ENCODE assay signal across 18 mouse cellular contexts in the genomic region with DNA sequence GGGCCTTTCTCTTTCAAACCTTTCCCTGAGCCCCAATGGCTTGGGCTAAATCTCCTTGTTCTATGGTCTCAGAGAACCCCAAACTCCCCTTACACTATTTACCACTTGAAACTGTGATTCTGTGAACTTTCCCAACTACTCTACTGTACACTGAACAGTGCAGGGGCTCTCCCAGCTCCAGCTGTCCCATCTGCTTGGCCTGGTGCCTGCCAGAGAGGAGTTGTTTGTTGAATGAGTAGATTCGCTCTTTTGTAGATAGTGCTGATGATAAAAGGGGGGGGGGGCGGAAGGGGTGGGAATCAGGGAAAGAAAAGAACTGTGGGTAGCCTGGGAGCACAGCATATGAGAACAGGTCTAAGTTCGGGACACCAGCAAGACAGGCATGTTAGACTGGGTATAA.
"Had no signal": no experiment of that assay in that cellular context is flagged by ENCODE, and none has a peak within 500 bp of the region (broad histone marks: within the 10 kb centered on the region; RNA-seq: fewer than 3 reads in every experiment).

No protein-coding gene starts in this region.

- H3K27me3 ChIP-seq: heart, embryonic 12.5 days; hindbrain, embryonic 12.5 days; intestine, embryonic 15.5 days; limb, embryonic 12.5 days had no signal

- ATAC-seq: forebrain, embryonic 16.5 days; hindbrain, embryonic 16.5 days; inflammation-experienced regulatory T-cells, adult 6 months; intestine, embryonic 15.5 days; intestine, postnatal 0 days had no signal

- H3K4me3 ChIP-seq: heart, embryonic 10.5 days; heart, embryonic 12.5 days; hindbrain, embryonic 10.5 days; hindbrain, embryonic 12.5 days; intestine, embryonic 15.5 days; layer of hippocampus, adult 2 months; left cerebral cortex, adult 2 months; limb, embryonic 10.5 days; limb, embryonic 12.5 days had no signal

- H3K9me3 ChIP-seq: heart, embryonic 10.5 days; heart, embryonic 12.5 days; hindbrain, embryonic 10.5 days; hindbrain, embryonic 12.5 days; intestine, embryonic 15.5 days; limb, embryonic 10.5 days; limb, embryonic 12.5 days had no signal

- H3K9ac ChIP-seq: heart, embryonic 12.5 days; hindbrain, embryonic 12.5 days; hindbrain, embryonic 14.5 days; intestine, embryonic 15.5 days; limb, embryonic 12.5 days had no signal

- DNase-seq: heart, postnatal 10 days; heart, postnatal 4 days; kidney, postnatal 10 days; kidney, postnatal 4 days had no signal

- H3K36me3 ChIP-seq: heart, embryonic 10.5 days; heart, embryonic 12.5 days; hindbrain, embryonic 12.5 days; intestine, embryonic 15.5 days had no signal

- H3K4me2 ChIP-seq: heart, embryonic 12.5 days; hindbrain, embryonic 12.5 days; hindbrain, embryonic 14.5 days; intestine, embryonic 15.5 days; limb, embryonic 12.5 days had no signal

- H3K27ac ChIP-seq: hindbrain, embryonic 10.5 days; hindbrain, embryonic 12.5 days; hindbrain, embryonic 14.5 days; intestine, embryonic 15.5 days; layer of hippocampus, adult 2 months; limb, embryonic 10.5 days; limb, embryonic 12.5 days had no signal

- H3K4me1 ChIP-seq: heart, embryonic 12.5 days; hindbrain, embryonic 10.5 days; hindbrain, embryonic 12.5 days; intestine, embryonic 15.5 days had no signal
